Mouse (Mus musculus) limb, embryonic 12.5 days (tissue): ENCODE measurements at regions not wholly inside any gene's neighbourhood (a gene's known extent, or its start where the extent isn't known, plus 50 kb on each side); places are given as distances from the start of the nearest gene placed in this dataset.
"Not testable (repeated sequence)": the region's sequence is repeated elsewhere in the genome, so short reads cannot be mapped to it uniquely, and the experiment has no call there.

Experiments
- ATAC-seq: fragments of 200-750 bp; cut with Nextera tagmentation; 2 replicates; pipeline ENCODE4 v1.8.0; 2017; ENCODE audit warnings: low read depth, moderate TSS enrichment; ENCODE audit not compliant: insufficient number of reproducible peaks, insufficient read depth, low FRiP score, low TSS enrichment
- H3K27ac ChIP-seq: fragments of 300-500 bp; sonication (generic); 2 replicates; pipeline ENCODE4 v1.5.1; 2016; ENCODE audit warnings: mild to moderate bottlenecking, moderate library complexity
- H3K27me3 ChIP-seq: fragments of 300-500 bp; sonication (generic); 2 replicates; pipeline ENCODE4 v1.6.1; 2016; ENCODE audit warnings: mild to moderate bottlenecking, moderate library complexity
- H3K36me3 ChIP-seq: fragments of 300-500 bp; sonication (generic); 2 replicates; pipeline ENCODE4 v1.6.1; 2016; ENCODE audit warnings: mild to moderate bottlenecking, moderate library complexity
- H3K4me1 ChIP-seq: fragments of 300-500 bp; sonication (generic); replicated peaks from 2 replicates; pipeline ENCODE4 v1.6.1; 2016
- H3K4me2 ChIP-seq: fragments of 300-500 bp; sonication (generic); 2 replicates; pipeline ENCODE4 v1.6.1; 2016; ENCODE audit warnings: mild to moderate bottlenecking, moderate library complexity
- H3K4me3 ChIP-seq: fragments of 300-500 bp; sonication (generic); replicated peaks from 2 replicates; pipeline ENCODE4 v1.5.1; 2016; ENCODE audit warnings: mild to moderate bottlenecking
- H3K9ac ChIP-seq: fragments of 300-500 bp; sonication (generic); replicated peaks from 2 replicates; pipeline ENCODE4 v1.6.1; 2016; ENCODE audit warnings: mild to moderate bottlenecking, moderate library complexity
- H3K9me3 ChIP-seq: fragments of 300-500 bp; sonication (generic); 2 replicates; pipeline ENCODE4 v1.6.1; 2016; ENCODE audit warnings: mild to moderate bottlenecking, moderate library complexity
- WGBS: fragments of 180-500 bp; shearing (Covaris S2); methylation state at CpG from one replicate; pipeline ENCODE4 v1.1.7; 2016; 5-methylcytosine and 5-hydroxymethylcytosine counted together

DNA sequence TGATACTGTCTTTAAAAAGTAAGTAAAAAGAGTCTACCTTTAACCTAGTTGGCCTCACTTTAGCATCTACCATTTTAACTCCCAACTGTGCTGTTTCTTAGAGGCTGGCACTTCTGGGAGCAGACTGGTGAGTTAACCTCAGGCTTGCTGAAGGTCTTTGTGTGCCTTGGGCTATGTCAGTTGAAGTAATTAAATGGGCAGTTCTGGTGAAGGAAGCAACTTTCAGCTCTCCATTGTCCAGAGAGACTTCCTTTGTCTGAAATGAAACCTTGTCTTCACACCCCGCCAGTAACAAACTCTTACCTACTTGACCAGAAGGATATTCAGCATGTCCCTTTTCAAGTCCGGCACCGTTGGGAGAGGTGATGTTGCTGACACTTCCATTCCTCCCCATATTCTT lies 55.5 kb downstream of the Zfp281 start:
- 89% methylated on average over 3 of the region's 3 CpGs for WGBS
- Histone ChIP-seq H3K4me3 (no peak overlapping the region), H3K27ac (no peak overlapping the region), H3K4me2 (no peak overlapping the region), H3K9ac (no peak overlapping the region), H3K36me3 (no peaks in the 10 kb centered on the region), H3K9me3 (no peaks in the 10 kb centered on the region), H3K27me3 (no peaks in the 10 kb centered on the region), H3K4me1 (peaks cover 34% of the 10 kb centered on the region)
- ATAC-seq = no peak

DNA sequence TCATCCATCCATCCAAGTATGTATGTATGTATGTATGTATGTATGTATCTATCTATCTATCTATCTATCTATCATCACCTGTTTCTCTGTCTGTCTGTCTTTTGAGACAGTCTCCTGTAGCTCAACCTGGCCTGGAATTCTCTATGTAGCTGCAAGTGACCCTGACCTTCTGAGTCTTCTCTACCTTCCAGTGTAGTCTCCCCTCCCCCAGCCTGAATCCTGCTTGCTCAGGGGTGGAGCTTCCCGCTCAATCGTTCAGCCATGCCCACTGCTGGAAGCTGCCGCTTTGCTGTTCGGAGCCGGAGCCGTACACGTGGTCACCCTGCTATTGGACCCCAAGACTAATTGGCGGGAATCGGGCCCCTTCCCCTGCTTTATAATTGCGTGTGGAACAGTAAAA lies 57.6 kb downstream of the Zfp281 start:
- not testable (repeated sequence) for H3K36me3 ChIP-seq, H3K27ac ChIP-seq, H3K9ac ChIP-seq, H3K27me3 ChIP-seq, ATAC-seq, H3K9me3 ChIP-seq, H3K4me3 ChIP-seq, H3K4me2 ChIP-seq
- peaks cover 33% of the 10 kb centered on the region for H3K4me1 ChIP-seq
- 60% methylated on average over 10 of the region's 10 CpGs for WGBS

- H3K36me3 ChIP-seq = no peaks in the 10 kb centered on the region
- H3K4me3 ChIP-seq = no peak overlapping the region
- peak; percentile 65; the same call in 1 of the 2 replicates for ATAC-seq
- H3K9ac ChIP-seq = no peak overlapping the region
- no peaks in the 10 kb centered on the region for H3K27me3 ChIP-seq
- 41% methylated on average over 3 of the region's 3 CpGs for WGBS
- peak overlapping the region; percentile 84 for H3K27ac ChIP-seq
- H3K4me1 ChIP-seq = peaks cover 35% of the 10 kb centered on the region
- H3K9me3 ChIP-seq = no peaks in the 10 kb centered on the region
- peak overlapping the region; percentile 16; the same call in 1 of the 2 replicates for H3K4me2 ChIP-seq
These were observed 58.4 kb downstream of the Zfp281 start for GRCm38 (mm10) chr1:136683061-136683531.

- Histone ChIP-seq H3K9ac (no peak overlapping the region), H3K27me3 (no peaks in the 10 kb centered on the region), H3K9me3 (no peaks in the 10 kb centered on the region), H3K4me2 (peak overlapping the region; percentile 16), H3K36me3 (no peaks in the 10 kb centered on the region), H3K4me1 (peaks cover 39% of the 10 kb centered on the region), H3K27ac (peak overlapping the region; percentile 84), H3K4me3 (no peak overlapping the region)
- ATAC-seq = peak; percentile 84
- 33% methylated on average over 10 of the region's 10 CpGs for WGBS
These were observed 58.9 kb downstream of the Zfp281 start for GRCm38 (mm10) chr1:136683561-136684131.

DNA sequence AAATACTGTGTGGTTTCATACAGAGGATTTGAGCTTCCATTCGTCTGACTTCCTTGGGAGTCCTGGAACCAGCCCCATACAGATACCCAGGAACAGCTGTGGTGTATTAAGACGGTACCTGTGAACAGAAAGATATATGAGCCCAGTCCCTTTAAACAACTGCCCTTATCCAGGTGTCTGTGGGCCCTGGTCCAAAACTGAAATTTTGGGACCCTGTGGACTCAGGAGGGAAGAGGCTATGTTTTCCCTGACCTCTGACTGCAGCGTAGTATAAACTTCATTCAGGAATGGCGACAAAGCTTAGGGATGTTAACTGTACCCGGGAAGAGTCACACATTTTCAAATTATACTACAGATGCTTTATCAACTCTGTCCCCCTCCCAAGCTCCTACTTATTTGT lies 59.8 kb downstream of the Zfp281 start:
- Histone ChIP-seq H3K4me1 (peaks cover 36% of the 10 kb centered on the region), H3K27me3 (no peaks in the 10 kb centered on the region), H3K27ac (no peak overlapping the region), H3K4me3 (no peak overlapping the region), H3K4me2 (no peak overlapping the region), H3K9ac (no peak overlapping the region), H3K36me3 (no peaks in the 10 kb centered on the region), H3K9me3 (no peaks in the 10 kb centered on the region)
- ATAC-seq = no peak
- WGBS = 64% methylated on average over 5 of the region's 5 CpGs

- no peak for ATAC-seq
- H3K4me2 ChIP-seq = no peak overlapping the region
- no peak overlapping the region for H3K9ac ChIP-seq
- 73% methylated on average over 13 of the region's 13 CpGs for WGBS
- no peaks in the 10 kb centered on the region for H3K27me3 ChIP-seq
- H3K9me3 ChIP-seq = no peaks in the 10 kb centered on the region
- H3K4me3 ChIP-seq = no peak overlapping the region
- H3K4me1 ChIP-seq = peaks cover 36% of the 10 kb centered on the region
- no peaks in the 10 kb centered on the region for H3K36me3 ChIP-seq
- H3K27ac ChIP-seq = no peak overlapping the region; the same call in 1 of the 2 replicates
These were observed 60.7 kb downstream of the Zfp281 start for GRCm38 (mm10) chr1:136685191-136686060.

DNA sequence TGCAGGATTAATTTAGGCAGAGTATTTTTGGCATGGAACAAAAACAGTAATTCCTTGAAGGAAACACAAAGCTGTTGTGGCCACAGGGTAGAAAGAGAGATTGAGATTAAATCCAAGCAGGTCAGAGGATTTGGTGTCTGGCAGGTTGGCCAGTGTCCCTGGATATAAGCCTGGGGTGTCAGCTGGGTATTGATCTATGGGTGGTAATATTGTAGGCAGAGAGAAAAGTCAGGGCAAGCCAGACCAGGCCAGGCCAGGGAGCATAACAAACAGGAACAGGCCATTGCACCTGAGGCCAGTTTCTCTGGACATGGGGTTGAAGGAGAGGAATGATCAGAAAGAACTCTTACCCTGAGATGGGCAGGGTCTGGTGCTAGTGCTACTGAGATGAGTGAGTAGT lies 61.8 kb downstream of the Zfp281 start:
- Histone ChIP-seq H3K9ac (no peak overlapping the region), H3K27ac (no peak overlapping the region), H3K9me3 (no peaks in the 10 kb centered on the region), H3K27me3 (no peaks in the 10 kb centered on the region), H3K4me3 (no peak overlapping the region), H3K4me2 (no peak overlapping the region), H3K36me3 (no peaks in the 10 kb centered on the region), H3K4me1 (peaks cover 40% of the 10 kb centered on the region)
- ATAC-seq = no peak

DNA sequence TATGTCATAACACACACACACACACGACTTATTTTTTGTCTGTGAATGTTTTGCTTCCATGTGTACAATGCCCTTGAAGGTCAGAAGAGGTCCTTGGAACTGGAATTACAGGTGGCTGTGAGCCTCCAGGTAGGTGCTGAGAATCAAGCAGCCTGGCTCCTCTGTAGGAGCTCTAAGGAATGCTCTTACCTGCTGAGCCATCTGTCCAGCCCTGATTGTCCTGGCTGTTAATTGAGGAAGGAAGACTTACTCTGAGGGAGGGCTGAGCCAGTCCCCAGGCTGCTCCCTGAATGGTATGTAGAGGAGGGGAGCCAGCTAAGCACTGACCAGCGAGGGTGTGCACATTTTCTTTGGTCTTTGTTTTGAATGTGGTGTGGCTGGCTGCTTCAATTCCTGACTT lies 65.4 kb downstream of the Zfp281 start:
- H3K4me2 ChIP-seq = no peak overlapping the region
- H3K4me3 ChIP-seq = no peak overlapping the region
- WGBS = 35% methylated on average over 2 of the region's 2 CpGs
- H3K36me3 ChIP-seq = no peaks in the 10 kb centered on the region
- no peak for ATAC-seq
- H3K27ac ChIP-seq = no peak overlapping the region
- peaks cover 14% of the 10 kb centered on the region for H3K4me1 ChIP-seq
- no peak overlapping the region for H3K9ac ChIP-seq
- no peaks in the 10 kb centered on the region; the same call in 1 of the 2 replicates for H3K27me3 ChIP-seq
- no peaks in the 10 kb centered on the region for H3K9me3 ChIP-seq

GRCm38 (mm10) chr1:136693421-136693820 lies 68.7 kb downstream of the Zfp281 start:
- H3K9me3 ChIP-seq = no peaks in the 10 kb centered on the region
- no peaks in the 10 kb centered on the region; the same call in 1 of the 2 replicates for H3K27me3 ChIP-seq
- H3K4me2 ChIP-seq = no peak overlapping the region
- peaks cover 16% of the 10 kb centered on the region for H3K4me1 ChIP-seq
- no peak overlapping the region for H3K4me3 ChIP-seq
- no peak for ATAC-seq
- no peak overlapping the region; the same call in 1 of the 2 replicates for H3K27ac ChIP-seq
- no peak overlapping the region for H3K9ac ChIP-seq
- no peaks in the 10 kb centered on the region for H3K36me3 ChIP-seq
- 45% methylated on average over 5 of the region's 5 CpGs for WGBS

DNA sequence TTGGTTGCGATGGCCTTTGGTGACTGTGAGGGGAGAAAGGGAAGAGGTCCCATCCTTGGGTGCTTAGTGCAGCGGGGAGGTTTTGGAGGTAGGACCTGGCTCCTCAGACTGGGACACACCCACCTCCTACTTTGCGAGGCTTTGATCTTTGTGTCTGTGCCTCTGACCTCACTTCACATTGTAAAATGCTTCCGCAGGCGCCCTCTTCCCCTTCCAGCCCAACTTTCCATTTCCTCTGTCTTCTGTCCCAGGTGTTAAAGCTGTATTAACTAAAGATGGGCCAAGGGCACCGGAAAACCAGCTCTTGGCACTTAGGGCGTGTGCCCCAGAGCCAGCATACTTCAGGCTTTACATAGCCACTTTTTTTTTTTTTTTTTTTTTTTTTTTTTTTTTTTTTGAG lies 70.3 kb downstream of the Zfp281 start:
- H3K4me1 ChIP-seq = peaks cover 17% of the 10 kb centered on the region
- WGBS = 24% methylated on average over 7 of the region's 7 CpGs
- no peaks in the 10 kb centered on the region; the same call in 1 of the 2 replicates for H3K27me3 ChIP-seq
- no peak overlapping the region for H3K9ac ChIP-seq
- H3K9me3 ChIP-seq = no peaks in the 10 kb centered on the region
- no peak overlapping the region for H3K4me2 ChIP-seq
- H3K27ac ChIP-seq = no peak overlapping the region
- H3K36me3 ChIP-seq = no peaks in the 10 kb centered on the region
- no peak for ATAC-seq
- H3K4me3 ChIP-seq = no peak overlapping the region

- Histone ChIP-seq H3K9ac (peak overlapping the region; percentile 42), H3K27ac (no peak overlapping the region; the same call in 1 of the 2 replicates), H3K4me1 (peaks cover 13% of the 10 kb centered on the region), H3K27me3 (no peaks in the 10 kb centered on the region; the same call in 1 of the 2 replicates), H3K4me2 (peak overlapping the region; percentile 51), H3K4me3 (peak overlapping the region; percentile 25), H3K36me3 (no peaks in the 10 kb centered on the region), H3K9me3 (no peaks in the 10 kb centered on the region)
- ATAC-seq = no peak
- 9% methylated on average over 19 of the region's 19 CpGs for WGBS
These were observed 71.5 kb downstream of the Zfp281 start for GRCm38 (mm10) chr1:136696077-136696641.
